Mouse (Mus musculus) spleen, adult 2 months (tissue): Measurements from ENCODE around the gene Cckar. TPM values are rescaled to one million over a fixed set of nuclear protein-coding genes. Genes with fewer than 3 reads are reported as not detected.
"Not testable (repeated sequence)": the region's sequence is repeated elsewhere in the genome, so short reads cannot be mapped to it uniquely, and the experiment has no call there.

ENCODE experiments used
- DNase-seq, 2 experiments: peaks; one replicate each; pipeline versions ENCODE4 v3.0.0 to v3.0.0-alpha.2; 2012 to 2021; ENCODE audit warnings: low spot score in 2 of 2, low read depth in 1 of 2
- H3K27ac ChIP-seq: fragments of 200-500 bp; 2 replicates; pipeline ENCODE4 v1.5.1; 2012; ENCODE audit warnings: low read length, inconsistent platforms; ENCODE audit not compliant: insufficient read depth
- H3K27me3 ChIP-seq: fragments of 200-500 bp; 2 replicates; pipeline ENCODE4 v1.6.1; 2012; ENCODE audit warnings: mild to moderate bottlenecking, moderate library complexity, low read length, inconsistent platforms; ENCODE audit not compliant: control insufficient read depth, insufficient read depth
- H3K36me3 ChIP-seq: fragments of 200-500 bp; 2 replicates; pipeline ENCODE4 v1.6.1; 2012; ENCODE audit warnings: mild to moderate bottlenecking, low read length, inconsistent platforms; ENCODE audit not compliant: control insufficient read depth, insufficient read depth
- H3K4me1 ChIP-seq: fragments of 200-500 bp; 2 replicates; pipeline ENCODE4 v1.6.1; 2011; ENCODE audit warnings: inconsistent platforms; ENCODE audit not compliant: control insufficient read depth, insufficient read depth, insufficient read length
- H3K4me3 ChIP-seq: fragments of 200-500 bp; 2 replicates; pipeline ENCODE4 v1.5.1; 2011; ENCODE audit warnings: mild to moderate bottlenecking, inconsistent platforms; ENCODE audit not compliant: insufficient read depth, insufficient read length; ENCODE audit errors: extremely low read depth
- CTCF ChIP-seq: fragments of 200-500 bp; IDR thresholded peaks from 2 replicates; pipeline ENCODE4 v1.5.1; 2011; ENCODE audit warnings: mild to moderate bottlenecking, inconsistent platforms; ENCODE audit not compliant: insufficient read depth, insufficient read length, insufficient replicate concordance; ENCODE audit errors: extremely low read depth
- POLR2A ChIP-seq: fragments of 200-500 bp; IDR thresholded peaks from 2 replicates; pipeline ENCODE4 v1.6.1; 2011; ENCODE audit warnings: low read depth, low read length, inconsistent platforms
- WGBS: fragments of 180-500 bp; shearing (Covaris S2); methylation state at CpG from one replicate; pipeline ENCODE4 v1.1.7; 2018; 5-methylcytosine and 5-hydroxymethylcytosine counted together
- polyA plus RNA-seq: library from polyadenylated mRNA; depleted of rRNA; stranded (reverse); fragments of >200 nt; gene quantifications from 2 replicates; pipeline ENCODE4 v1.2.3, GENCODE M21; 2012

Gene Cckar
- polyA plus RNA-seq, 1 experiment = 6.0 TPM

DNA sequence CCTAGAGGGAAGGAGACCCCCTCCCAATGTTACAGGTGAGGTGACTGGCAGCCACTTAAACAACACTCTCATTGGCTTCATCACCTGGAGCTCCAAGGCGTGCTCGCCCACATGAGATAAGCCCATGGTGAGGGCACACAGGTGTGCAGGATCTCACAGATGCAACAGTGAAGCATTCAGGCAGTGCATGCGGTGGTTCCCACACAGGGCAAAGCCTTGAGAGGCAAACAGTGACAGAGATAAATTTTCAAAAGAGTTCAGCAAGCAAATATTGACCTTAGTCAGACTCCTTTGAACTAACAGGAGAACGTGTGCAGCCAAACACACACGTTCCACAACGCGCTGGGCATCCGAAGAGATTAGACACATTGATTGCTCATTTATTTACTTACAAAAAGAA, 30.8 kb downstream of the Cckar start:
- H3K27ac ChIP-seq = no peak overlapping the region
- TF ChIP-seq CTCF (no peak), POLR2A (no peak)
- no peaks in the 10 kb centered on the region for H3K4me1 ChIP-seq
- DNase-seq = no peak
- no peak overlapping the region for H3K4me3 ChIP-seq
- no peaks in the 10 kb centered on the region for H3K36me3 ChIP-seq
- 91% methylated on average over 8 of the region's 8 CpGs for WGBS
- H3K27me3 ChIP-seq = no peaks in the 10 kb centered on the region

DNA sequence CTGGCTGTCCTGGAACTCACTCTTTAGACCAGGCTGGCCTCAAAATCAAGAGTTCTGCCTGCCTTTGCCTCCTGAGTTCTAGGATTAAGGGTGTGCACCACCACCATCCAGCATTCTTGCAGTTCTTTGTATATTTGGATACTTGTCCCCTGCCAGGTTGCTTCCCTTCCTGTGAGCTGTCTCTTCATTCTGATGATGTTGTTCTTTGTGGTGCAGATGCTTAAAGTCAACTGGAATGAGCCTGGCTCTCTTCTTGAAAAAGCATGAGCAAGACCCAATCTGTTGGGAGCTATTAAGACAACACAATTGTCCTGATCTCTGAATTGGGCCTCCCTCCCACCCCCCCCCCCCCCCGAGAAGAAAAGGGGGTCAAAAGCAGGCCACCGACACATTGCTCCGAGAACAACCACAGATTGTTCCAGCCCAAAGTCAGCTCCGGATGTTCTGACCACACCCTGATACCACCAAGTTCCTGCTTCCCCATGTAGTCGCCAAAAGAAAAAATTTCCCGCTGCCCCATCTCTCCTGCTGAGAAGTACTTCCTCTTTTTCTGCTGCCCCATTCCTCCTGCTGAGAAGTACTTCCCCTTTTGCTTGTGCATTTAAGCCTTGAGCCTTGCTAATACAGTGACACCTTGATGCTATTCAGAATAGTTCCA, 33.9 kb downstream of the Cckar start:
- H3K27ac ChIP-seq, H3K4me3 ChIP-seq, H3K27me3 ChIP-seq, H3K4me1 ChIP-seq, DNase-seq, H3K36me3 ChIP-seq: not testable (repeated sequence)
- WGBS = 82% methylated on average over 6 of the region's 6 CpGs

DNA sequence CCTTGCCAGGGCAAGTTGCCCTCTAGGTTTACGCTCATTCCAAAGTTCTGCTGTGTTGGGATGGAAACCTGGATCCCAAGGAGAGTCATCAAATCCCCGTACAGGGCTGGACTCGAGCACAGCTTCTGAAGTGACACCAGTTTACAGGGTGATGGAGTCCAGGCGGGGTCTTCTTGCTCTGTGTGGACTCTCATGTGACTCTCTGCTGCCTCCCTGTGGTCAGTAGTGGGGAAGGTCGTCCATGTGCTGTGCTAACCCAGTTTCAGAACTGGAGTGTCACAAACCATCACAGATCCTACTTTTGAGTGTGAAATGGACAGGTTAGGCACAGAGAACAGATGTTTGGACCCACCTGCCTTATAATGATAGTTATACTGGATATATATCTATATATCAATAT, 35.2 kb downstream of the Cckar start:
- Histone ChIP-seq H3K27ac (no peak overlapping the region), H3K27me3 (no peaks in the 10 kb centered on the region), H3K4me1 (no peaks in the 10 kb centered on the region), H3K36me3 (no peaks in the 10 kb centered on the region), H3K4me3 (no peak overlapping the region)
- TF ChIP-seq CTCF = peak; percentile 60; the same call in 1 of the 2 replicates
- TF ChIP-seq POLR2A = no peak
- DNase-seq = peak; percentile 3 to 25
- WGBS = 25% methylated on average over 5 of the region's 5 CpGs

DNA sequence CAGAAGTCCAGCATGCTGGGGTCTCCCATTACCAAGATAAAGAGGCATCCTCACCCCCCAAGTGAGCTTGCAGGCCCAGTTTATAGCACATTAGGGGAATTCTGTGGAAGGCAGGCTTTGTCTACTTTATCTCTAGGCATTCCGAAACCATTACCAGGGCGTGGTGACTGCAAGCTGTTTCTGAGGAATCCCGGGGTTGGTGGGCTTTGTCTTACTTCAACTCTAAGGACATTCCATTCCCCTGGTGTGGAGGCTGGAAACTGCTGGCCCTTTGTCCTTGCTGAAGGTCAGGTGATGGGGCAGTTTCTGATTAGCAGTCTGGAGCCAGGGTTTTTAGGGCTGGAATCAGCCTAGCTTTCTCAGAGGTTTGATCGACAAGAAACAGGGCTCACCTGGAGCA, 36.0 kb downstream of the Cckar start:
- H3K27ac ChIP-seq = no peak overlapping the region
- WGBS = 83% methylated on average over 4 of the region's 4 CpGs
- H3K4me3 ChIP-seq = no peak overlapping the region
- H3K27me3 ChIP-seq = no peaks in the 10 kb centered on the region
- no peaks in the 10 kb centered on the region for H3K4me1 ChIP-seq
- DNase-seq = no peak
- no peak for TF ChIP-seq CTCF
- no peak for TF ChIP-seq POLR2A
- H3K36me3 ChIP-seq = no peaks in the 10 kb centered on the region

DNA sequence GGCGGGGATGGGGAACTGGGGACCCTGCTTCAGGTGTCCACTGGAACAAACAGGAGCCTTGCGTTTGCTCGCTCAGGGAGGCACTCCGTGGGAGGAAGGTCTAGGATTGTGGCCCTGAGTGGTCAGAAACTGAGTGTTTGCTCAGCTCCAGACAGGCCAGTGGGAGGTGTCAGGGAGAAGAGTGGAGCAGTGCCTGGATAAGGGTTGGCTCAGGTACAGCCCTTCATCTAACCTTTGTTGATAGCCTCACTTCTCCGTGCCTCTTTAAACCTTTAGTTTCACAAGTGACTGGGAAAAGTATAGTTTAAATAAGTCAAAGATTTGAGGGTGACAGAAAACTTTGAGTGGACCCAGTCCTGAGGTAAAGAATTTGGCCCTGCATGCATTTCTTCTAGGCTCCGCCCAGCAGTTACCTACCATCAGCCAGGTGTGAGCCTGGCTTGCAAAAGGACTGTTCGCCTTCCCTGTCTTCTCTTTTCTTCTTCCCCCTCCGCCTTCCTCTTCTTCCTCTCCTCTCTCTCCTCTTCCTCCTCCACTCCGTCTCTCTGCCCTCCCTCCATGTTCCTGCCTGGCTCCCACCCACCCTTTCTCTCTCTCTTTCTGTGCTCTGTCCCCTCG, 37.1 kb downstream of the Cckar start:
- Histone ChIP-seq H3K36me3 (no peaks in the 10 kb centered on the region), H3K4me3 (no peak overlapping the region), H3K4me1 (no peaks in the 10 kb centered on the region), H3K27ac (no peak overlapping the region), H3K27me3 (no peaks in the 10 kb centered on the region)
- TF ChIP-seq POLR2A = no peak
- no peak for TF ChIP-seq CTCF
- no peak for DNase-seq
- 81% methylated on average over 10 of the region's 10 CpGs for WGBS

DNA sequence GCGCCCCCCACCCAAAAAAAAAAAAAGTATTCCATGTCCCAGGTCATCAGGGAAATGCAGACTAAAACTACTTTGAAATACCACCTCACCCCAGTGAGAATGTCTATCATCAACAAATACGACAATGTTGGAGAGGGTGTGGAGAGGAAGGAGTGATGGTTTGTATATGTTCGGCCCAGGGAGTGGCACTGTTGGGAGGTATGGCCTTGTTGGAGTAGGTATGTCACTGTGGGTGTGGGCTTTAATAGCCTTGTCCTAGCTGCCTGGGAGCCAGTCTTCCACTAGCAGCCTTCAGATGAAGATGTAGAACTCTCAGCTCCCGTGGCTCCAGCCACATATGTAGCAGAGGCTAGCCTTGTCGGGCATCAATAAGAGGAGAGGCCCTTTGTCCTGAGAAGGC, 39.5 kb downstream of the Cckar start:
- WGBS = 86% methylated on average over 5 of the region's 5 CpGs
- H3K4me1 ChIP-seq = no peaks in the 10 kb centered on the region
- DNase-seq = no peak
- no peaks in the 10 kb centered on the region for H3K27me3 ChIP-seq
- H3K27ac ChIP-seq = no peak overlapping the region
- no peak for TF ChIP-seq CTCF
- no peak for TF ChIP-seq POLR2A
- H3K36me3 ChIP-seq = no peaks in the 10 kb centered on the region
- no peak overlapping the region for H3K4me3 ChIP-seq

DNA sequence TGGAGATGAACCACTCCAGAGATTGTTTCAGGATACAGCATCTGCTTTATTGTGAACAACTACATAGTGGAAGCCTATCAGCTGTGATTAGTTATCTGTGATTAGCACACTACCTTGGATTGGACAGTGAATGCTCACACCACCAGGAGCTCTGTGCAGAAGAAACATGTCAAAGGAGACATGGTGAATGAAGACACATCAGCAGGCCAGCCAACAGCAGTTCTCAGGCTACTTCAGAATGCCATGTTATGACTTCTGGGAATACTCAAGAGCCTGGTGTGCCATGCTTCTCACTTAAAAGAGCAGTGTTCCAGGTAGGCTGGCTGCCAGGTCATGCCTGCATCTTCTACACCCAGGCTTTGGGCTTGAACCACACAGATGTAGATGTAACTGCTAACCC, 43.8 kb downstream of the Cckar start:
- Histone ChIP-seq H3K27me3 (no peaks in the 10 kb centered on the region), H3K36me3 (no peaks in the 10 kb centered on the region), H3K4me1 (no peaks in the 10 kb centered on the region), H3K4me3 (no peak overlapping the region), H3K27ac (no peak overlapping the region)
- DNase-seq = no peak
- TF ChIP-seq POLR2A = no peak
- no peak for TF ChIP-seq CTCF
